Mouse (Mus musculus) heart, embryonic 14.5 days (tissue): ENCODE measurements around the gene Nsmce1. TPM values are rescaled to one million over a fixed set of nuclear protein-coding genes. Genes with fewer than 3 reads are reported as not detected.

ENCODE experiments used
- ATAC-seq: fragments of 200-750 bp; cut with Nextera tagmentation; 2 replicates; pipeline ENCODE4 v1.8.0; 2017; ENCODE audit warnings: low read depth, moderate TSS enrichment; ENCODE audit not compliant: insufficient number of reproducible peaks, insufficient read depth, low FRiP score
- H3K27ac ChIP-seq, 2 experiments: fragments of 200-500 bp in 1 of 2; fragments of 300-500 bp in 1 of 2; sonication (generic) in 1 of 2; replicated peaks in 1 of 2; 2 replicates each; pipeline ENCODE4 v1.5.1; 2012 to 2014; ENCODE audit warnings: low read depth in 2 of 2, low read length in 2 of 2, control low read depth in 1 of 2, mild to moderate bottlenecking in 1 of 2, mixed read lengths in 1 of 2; ENCODE audit not compliant: control insufficient read depth in 1 of 2, insufficient read depth in 1 of 2
- H3K27me3 ChIP-seq: fragments of 300-500 bp; sonication (generic); 2 replicates; pipeline ENCODE4 v1.6.1; 2014; ENCODE audit warnings: mild to moderate bottlenecking, low read length, control low read depth; ENCODE audit not compliant: control insufficient read depth, insufficient read depth
- H3K36me3 ChIP-seq: fragments of 300-500 bp; sonication (generic); 2 replicates; pipeline ENCODE4 v1.6.1; 2014; ENCODE audit warnings: mild to moderate bottlenecking, control low read depth, low read length, mixed read lengths; ENCODE audit not compliant: control insufficient read depth, insufficient read depth
- H3K4me1 ChIP-seq, 2 experiments: fragments of 200-500 bp in 1 of 2; fragments of 300-500 bp in 1 of 2; sonication (generic) in 1 of 2; 2 replicates each; pipeline ENCODE4 v1.6.1; 2012 to 2014; ENCODE audit warnings: low read length in 2 of 2, control low read depth in 1 of 2, mixed read lengths in 1 of 2; ENCODE audit not compliant: control insufficient read depth in 2 of 2, insufficient read depth in 2 of 2
- H3K4me2 ChIP-seq: fragments of 300-500 bp; sonication (generic); 2 replicates; pipeline ENCODE4 v1.6.1; 2014; ENCODE audit warnings: mild to moderate bottlenecking, low read length
- H3K4me3 ChIP-seq, 2 experiments: fragments of 200-500 bp in 1 of 2; fragments of 300-500 bp in 1 of 2; sonication (generic) in 1 of 2; 2 replicates each; pipeline ENCODE4 v1.5.1; 2012 to 2014; ENCODE audit warnings: low read length in 2 of 2, mild to moderate bottlenecking in 2 of 2, control low read depth in 1 of 2, low read depth in 1 of 2, moderate library complexity in 1 of 2; ENCODE audit not compliant: control insufficient read depth in 1 of 2, insufficient read depth in 1 of 2
- H3K9ac ChIP-seq: fragments of 300-500 bp; sonication (generic); 2 replicates; pipeline ENCODE4 v1.6.1; 2014; ENCODE audit warnings: mild to moderate bottlenecking, low read length
- H3K9me3 ChIP-seq: fragments of 300-500 bp; sonication (generic); 2 replicates; pipeline ENCODE4 v1.6.1; 2016; ENCODE audit warnings: low read length, control low read depth; ENCODE audit not compliant: control insufficient read depth
- WGBS: fragments of 180-500 bp; shearing (Covaris S2); extraction: QIAGEN DNeasy Blood & Tissue Kit; methylation state at CpG from one replicate; pipeline ENCODE4 v1.1.7; 2014; 5-methylcytosine and 5-hydroxymethylcytosine counted together
- polyA plus RNA-seq: library from polyadenylated mRNA; unstranded; fragments of >200 nt; fragmentation: Nextera tagmentation; extraction: Ambion mirVana; gene quantifications from 2 replicates; pipeline ENCODE4 v1.2.1, GENCODE M21; 2014

Nsmce1 gene
- polyA plus RNA-seq, 1 experiment from 2014 or later: 120 TPM

GRCm38 (mm10) chr7:125418413-125418812 lies 73.0 kb downstream of the Nsmce1 start:
- ATAC-seq: no peak
- Histone ChIP-seq H3K9ac (no peak overlapping the region), H3K9me3 (no peaks in the 10 kb centered on the region), H3K4me1 (no peaks in the 10 kb centered on the region), H3K27me3 (no peaks in the 10 kb centered on the region), H3K4me2 (no peak overlapping the region), H3K36me3 (no peaks in the 10 kb centered on the region), H3K27ac (no peak overlapping the region), H3K4me3 (no peak overlapping the region)
- WGBS: 20% methylated on average over 3 of the region's 3 CpGs

Other genes with a start within 250 kb of the Nsmce1 start
- gene Kdm8, start 46.9 kb downstream of the Nsmce1 start, polyA plus RNA-seq: 5.5 and 5.7 TPM in 2 replicates
- 2.8 and 3.7 TPM in 2 replicates for gene Il4ra, start 60.5 kb upstream of the Nsmce1 start, polyA plus RNA-seq
- 0.20 TPM in 1 of 2 replicates, not detected in the other for gene Il21r, start 111.8 kb upstream of the Nsmce1 start, polyA plus RNA-seq
- 29.1 and 30.4 TPM in 2 replicates for gene Gtf3c1, start 216.2 kb upstream of the Nsmce1 start, polyA plus RNA-seq
- gene D430042O09Rik, start 216.3 kb upstream of the Nsmce1 start, polyA plus RNA-seq: 7.9 and 8.6 TPM in 2 replicates